18 mouse cellular contexts compared by ENCODE assay signal in genomic region chr7:138472371-138472770, GRCm38 (mm10).
"Had no signal": no experiment of that assay in that cellular context is flagged by ENCODE, and none has a peak within 500 bp of the region (broad histone marks: within the 10 kb centered on the region; RNA-seq: fewer than 3 reads in every experiment).

No protein-coding gene starts in this region.

- DNase-seq: lung, adult 18-20 months; lung, embryonic 14.5 days; lung, postnatal 10 days; lung, postnatal 4 days; midbrain, embryonic 14.5 days; retina, postnatal 1 day; right cerebral cortex, adult 18-20 months; right cerebral cortex, postnatal 25 days; right cerebral cortex, postnatal 4 days; spleen, adult 18-20 months; thymus, adult 18-20 months; thymus, postnatal 14 days; thymus, postnatal 36 days had no signal

- H3K9ac ChIP-seq: lung, embryonic 14.5 days; midbrain, embryonic 12.5 days; neural tube, embryonic 13.5 days; neural tube, embryonic 15.5 days had no signal

- H3K4me3 ChIP-seq: midbrain, embryonic 12.5 days; myocyte; neural tube, embryonic 13.5 days; neural tube, embryonic 15.5 days had no signal

- H3K27ac ChIP-seq: midbrain, embryonic 12.5 days; neural tube, embryonic 13.5 days; neural tube, embryonic 15.5 days had no signal

- H3K4me1 ChIP-seq: midbrain, embryonic 12.5 days; neural tube, embryonic 13.5 days; neural tube, embryonic 15.5 days had no signal

- H3K36me3 ChIP-seq: midbrain, embryonic 12.5 days; neural tube, embryonic 13.5 days; neural tube, embryonic 15.5 days had no signal

- H3K9me3 ChIP-seq: midbrain, embryonic 12.5 days; neural tube, embryonic 13.5 days; neural tube, embryonic 15.5 days had no signal

- H3K4me2 ChIP-seq: lung, embryonic 14.5 days; midbrain, embryonic 12.5 days; neural tube, embryonic 13.5 days; neural tube, embryonic 15.5 days had no signal

- H3K27me3 ChIP-seq: midbrain, embryonic 12.5 days; neural tube, embryonic 13.5 days; neural tube, embryonic 15.5 days had no signal

- ATAC-seq: midbrain, embryonic 16.5 days had no signal
